Mouse (Mus musculus) frontal cortex, postnatal 36 days (tissue): ENCODE data around the gene Cfdp1.

Experiments used
- DNase-seq, 2 experiments: peaks; one replicate each; pipeline ENCODE4 v3.0.0; 2022; ENCODE audit warnings: low spot score in 2 of 2

The Cfdp1 gene

GRCm38 (mm10) chr8:111769296-111769695, 84.8 kb downstream of the Cfdp1 start:
- no peak for DNase-seq

- DNase-seq, result no peak
Measured at GRCm38 (mm10) chr8:111768651-111769050, 85.4 kb downstream of the Cfdp1 start.

GRCm38 (mm10) chr8:111765616-111766015, 88.5 kb downstream of the Cfdp1 start:
- no peak for DNase-seq

- no peak for DNase-seq
Measured at GRCm38 (mm10) chr8:111765096-111765495, 89.0 kb downstream of the Cfdp1 start.

- DNase-seq, result no peak
Measured at GRCm38 (mm10) chr8:111760708-111761107, 93.4 kb downstream of the Cfdp1 start.

- no peak for DNase-seq
Measured at GRCm38 (mm10) chr8:111758817-111759216, 95.3 kb downstream of the Cfdp1 start.

- no peak for DNase-seq
Measured at GRCm38 (mm10) chr8:111757599-111757998, 96.5 kb downstream of the Cfdp1 start.

GRCm38 (mm10) chr8:111754736-111755135, 99.4 kb downstream of the Cfdp1 start:
- no peak for DNase-seq

- no peak for DNase-seq
Measured at GRCm38 (mm10) chr8:111754088-111754487, 100.0 kb downstream of the Cfdp1 start.

GRCm38 (mm10) chr8:111748766-111749165, 105.3 kb downstream of the Cfdp1 start:
- no peak for DNase-seq

GRCm38 (mm10) chr8:111747866-111748649, 106.0 kb downstream of the Cfdp1 start:
- DNase-seq, result no peak

GRCm38 (mm10) chr8:111746582-111747465, 107.3 kb downstream of the Cfdp1 start:
- no peak for DNase-seq

GRCm38 (mm10) chr8:111745591-111746418, 108.3 kb downstream of the Cfdp1 start:
- peak; percentile 45 to 67 for DNase-seq

GRCm38 (mm10) chr8:111745086-111745485, 109.0 kb downstream of the Cfdp1 start:
- DNase-seq, result no peak

GRCm38 (mm10) chr8:111743792-111744696, 110.0 kb downstream of the Cfdp1 start, which contains the start of gene Bcar1:
Gene Bcar1 (minus strand): TSS chr8:111743809.
- peak; percentile 61 to 65 for DNase-seq

GRCm38 (mm10) chr8:111743101-111743791, 110.8 kb downstream of the Cfdp1 start:
- DNase-seq, result no peak

- peak in 1 of 2 experiments; percentile 51 for DNase-seq
Measured at GRCm38 (mm10) chr8:111742261-111743037, 111.6 kb downstream of the Cfdp1 start.

- no peak for DNase-seq
Measured at GRCm38 (mm10) chr8:111741556-111741955, 112.5 kb downstream of the Cfdp1 start.

GRCm38 (mm10) chr8:111740994-111741393, 113.1 kb downstream of the Cfdp1 start:
- DNase-seq, result no peak
